8 mouse cellular contexts compared by ENCODE assay signal in the genomic region with DNA sequence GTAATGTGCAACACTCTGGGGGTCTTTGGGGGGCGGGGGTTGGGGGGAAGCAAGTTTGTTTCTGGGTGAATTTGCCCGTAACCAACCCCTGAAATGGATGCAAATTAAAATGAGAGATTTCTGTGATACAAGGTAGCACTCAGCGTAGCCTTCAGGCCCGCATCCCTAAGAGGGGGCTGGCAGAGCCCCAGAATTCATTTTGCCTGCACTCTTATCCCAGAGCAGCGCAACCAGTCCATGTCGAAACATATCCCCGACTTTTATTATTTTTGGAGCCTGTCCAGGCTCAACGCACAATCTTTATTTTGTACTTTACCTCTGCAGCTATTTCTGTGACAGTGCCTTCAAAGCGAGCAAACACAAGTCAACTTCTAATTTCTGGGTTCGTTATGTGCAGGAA.
DNase-seq lines count a peak whose midpoint lies in the region; ATAC-seq and TF ChIP-seq lines count a peak whose summit lies in the region.

No protein-coding gene starts in this region.

- H3K4me1 ChIP-seq in intestine, embryonic 15.5 days (replicated peaks), result no peaks in the 10 kb centered on the region
- H3K4me1 ChIP-seq in intestine, postnatal 0 days (replicated peaks; ENCODE audit: control insufficient read depth, insufficient read depth, low read length), result no peaks in the 10 kb centered on the region
- peaks cover 15% of the 10 kb centered on the region for H3K4me1 ChIP-seq in heart, embryonic 15.5 days (replicated peaks)
- H3K4me1 ChIP-seq in midbrain, embryonic 10.5 days, result peaks cover 37% of the 10 kb centered on the region

- 0 out of 2 replicates have a peak overlapping the region, but pooled peaks have one; percentile 49 for H3K4me2 ChIP-seq in intestine, embryonic 15.5 days (replicated peaks)
- H3K4me2 ChIP-seq in intestine, postnatal 0 days (replicated peaks; ENCODE audit: low read depth), result no peak overlapping the region
- H3K4me2 ChIP-seq in heart, embryonic 15.5 days, result peak overlapping the region; percentile 59

- no peaks in the 10 kb centered on the region for H3K27me3 ChIP-seq in intestine, embryonic 15.5 days (replicated peaks)
- H3K27me3 ChIP-seq in intestine, postnatal 0 days (replicated peaks; ENCODE audit: control insufficient read depth, insufficient read depth, low read length), result no peaks in the 10 kb centered on the region
- H3K27me3 ChIP-seq in heart, embryonic 15.5 days, result no peaks in the 10 kb centered on the region
- no peaks in the 10 kb centered on the region for H3K27me3 ChIP-seq in midbrain, embryonic 10.5 days (ENCODE audit: low read depth, poor library complexity, severe bottlenecking)

- TF ChIP-seq CTCF in intestine, postnatal 0 days (IDR thresholded peaks at IDR 0.05; ENCODE audit: low read depth), result no peak

- no peak overlapping the region for H3K4me3 ChIP-seq in intestine, embryonic 15.5 days (replicated peaks)
- H3K4me3 ChIP-seq in intestine, postnatal 0 days (ENCODE audit: low read depth, low read length), result no peak overlapping the region
- H3K4me3 ChIP-seq in heart, embryonic 15.5 days, result peak overlapping the region; percentile 35; the same call in 1 of the 2 replicates
- H3K4me3 ChIP-seq in midbrain, embryonic 10.5 days, result peak overlapping the region; percentile 45

- H3K36me3 ChIP-seq in intestine, embryonic 15.5 days, result no peaks in the 10 kb centered on the region
- H3K36me3 ChIP-seq in intestine, postnatal 0 days (ENCODE audit: control insufficient read depth, insufficient read depth), result no peaks in the 10 kb centered on the region
- H3K36me3 ChIP-seq in heart, embryonic 15.5 days, result no peaks in the 10 kb centered on the region
- H3K36me3 ChIP-seq in midbrain, embryonic 10.5 days, result no peaks in the 10 kb centered on the region

- H3K9me3 ChIP-seq in intestine, embryonic 15.5 days, result no peaks in the 10 kb centered on the region
- H3K9me3 ChIP-seq in intestine, postnatal 0 days (ENCODE audit: control insufficient read depth), result no peaks in the 10 kb centered on the region
- H3K9me3 ChIP-seq in heart, embryonic 15.5 days (replicated peaks), result no peaks in the 10 kb centered on the region
- no peaks in the 10 kb centered on the region for H3K9me3 ChIP-seq in midbrain, embryonic 10.5 days (replicated peaks)

- WGBS in intestine, embryonic 15.5 days, result 60% methylated on average over 10 of the region's 10 CpGs
- WGBS in intestine, postnatal 0 days, result 62% methylated on average over 10 of the region's 10 CpGs
- WGBS in heart, embryonic 15.5 days, result 33% methylated on average over 10 of the region's 10 CpGs
- 76% methylated on average over 10 of the region's 10 CpGs for WGBS in midbrain, embryonic 10.5 days

- DNase-seq in adrenal gland, postnatal 36 days, result peak; percentile 20 to 48
- DNase-seq in midbrain, embryonic 10.5 days (ENCODE audit: low spot score), result no peak
- DNase-seq in thymus, postnatal 4 days, result no peak
- DNase-seq in spleen, postnatal 36 days (ENCODE audit: low spot score in 2 of 2), result no peak

- ATAC-seq in intestine, embryonic 15.5 days, result no peak
- no peak for ATAC-seq in intestine, postnatal 0 days
- ATAC-seq in heart, embryonic 15.5 days (replicated peaks; ENCODE audit: insufficient number of reproducible peaks, insufficient read depth, low FRiP score, low read depth), result no peak
- no peak for ATAC-seq in megakaryocyte, adult 5-6 weeks (ENCODE audit: poor library complexity, severe bottlenecking)

- H3K27ac ChIP-seq in intestine, embryonic 15.5 days, result no peak overlapping the region
- H3K27ac ChIP-seq in intestine, postnatal 0 days (ENCODE audit: low read depth, low read length), result no peak overlapping the region
- H3K27ac ChIP-seq in heart, embryonic 15.5 days, result no peak overlapping the region
- peak overlapping the region; percentile 70; the same call in 1 of the 2 replicates for H3K27ac ChIP-seq in midbrain, embryonic 10.5 days (replicated peaks)

- H3K9ac ChIP-seq in intestine, embryonic 15.5 days, result no peak overlapping the region
- no peak overlapping the region for H3K9ac ChIP-seq in intestine, postnatal 0 days (ENCODE audit: low read depth, low read length)
- no peak overlapping the region for H3K9ac ChIP-seq in heart, embryonic 15.5 days

Comparison
In these comparisons a context has a peak if more than half of its experiments do, and no peak if none do; other contexts are left out.
1. H3K4me3 ChIP-seq: peak in heart, embryonic 15.5 days (single experiment) and midbrain, embryonic 10.5 days (single experiment); none in intestine, embryonic 15.5 days (single experiment) and intestine, postnatal 0 days (single experiment).
2. DNase-seq: peak in adrenal gland, postnatal 36 days (2 of 2); none in midbrain, embryonic 10.5 days (single experiment), thymus, postnatal 4 days (single experiment) and spleen, postnatal 36 days (0 of 2).